Mouse (Mus musculus): ENCODE results near the gene Zfp219. TPM values are rescaled to one million over a fixed set of nuclear protein-coding genes. Genes with fewer than 3 reads are reported as not detected.

Gene Zfp219
- polyA plus RNA-seq, 1 experiment from 2014 or later, result 19.2 TPM

DNA sequence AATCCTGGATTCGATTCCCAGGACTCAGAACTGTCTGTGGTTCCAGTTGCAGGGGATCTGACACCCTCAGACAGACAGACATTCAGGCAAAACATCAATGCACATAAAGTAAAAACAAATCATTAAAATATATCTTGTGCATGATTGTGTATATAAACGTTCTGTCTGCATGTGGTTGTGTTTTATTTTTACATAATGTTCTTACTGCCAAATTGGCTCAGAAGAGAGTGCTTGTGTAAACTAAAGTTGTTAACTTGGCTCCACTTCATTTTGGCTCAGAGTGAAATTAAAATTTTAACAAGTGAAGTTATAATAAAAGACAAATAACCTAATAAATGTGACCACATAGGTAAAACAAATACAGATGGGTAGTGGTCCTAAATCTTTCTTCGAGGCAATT, 53.1 kb downstream of the Zfp219 start:
- Histone ChIP-seq H3K9ac (ENCODE audit: low read length) (no peak overlapping the region), H3K27me3 (ENCODE audit: control insufficient read depth, insufficient read depth, low read length) (no peaks in the 10 kb centered on the region), H3K36me3 (ENCODE audit: control insufficient read depth, insufficient read depth, low read length) (no peaks in the 10 kb centered on the region), H3K4me2 (ENCODE audit: low read length) (no peak overlapping the region), H3K4me3 (ENCODE audit: control insufficient read depth in 1 of 2, insufficient read depth in 1 of 2, low read depth in 1 of 2, low read length in 2 of 2) (no peak overlapping the region), H3K9me3 (ENCODE audit: control insufficient read depth, low read length) (no peaks in the 10 kb centered on the region), H3K27ac (replicated peaks in 1 of 2; ENCODE audit: control insufficient read depth in 1 of 2, insufficient read depth in 1 of 2, low read depth in 2 of 2, low read length in 2 of 2) (no peak overlapping the region), H3K4me1 (ENCODE audit: control insufficient read depth in 2 of 2, insufficient read depth in 2 of 2, low read length in 2 of 2) (peaks cover under 1 to 2% of the 10 kb centered on the region in 2 experiments; a peak in 2 of 4 replicates)
- no peak for ATAC-seq (ENCODE audit: insufficient number of reproducible peaks, insufficient read depth, low FRiP score, low read depth)
- 79% methylated on average over 3 of the region's 3 CpGs for WGBS

DNA sequence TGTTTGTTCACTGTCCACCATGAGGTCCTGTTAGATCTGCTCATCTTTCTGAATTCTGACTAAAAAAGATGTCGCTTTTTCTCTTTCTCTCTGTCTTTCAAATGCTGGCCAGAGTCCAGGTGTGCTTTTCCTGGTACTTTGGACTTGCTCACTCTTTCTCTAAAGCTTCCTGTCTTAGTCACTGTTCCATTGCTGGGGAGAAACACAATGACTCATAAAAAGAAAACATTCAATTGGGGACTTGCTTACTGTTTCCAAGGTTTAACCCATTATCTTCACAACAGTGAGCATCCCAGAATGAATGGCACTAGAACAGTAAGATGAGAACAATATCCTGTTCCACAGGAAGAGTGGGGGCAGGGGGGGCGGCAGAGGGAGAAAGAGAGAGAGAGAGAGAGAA, 60.2 kb downstream of the Zfp219 start:
- 77% methylated on average over 2 of the region's 2 CpGs for WGBS
- ATAC-seq (ENCODE audit: insufficient number of reproducible peaks, insufficient read depth, low FRiP score, low read depth), result no peak
- Histone ChIP-seq H3K4me3 (ENCODE audit: control insufficient read depth in 1 of 2, insufficient read depth in 1 of 2, low read depth in 1 of 2, low read length in 2 of 2) (no peak overlapping the region), H3K4me2 (ENCODE audit: low read length) (no peak overlapping the region), H3K36me3 (ENCODE audit: control insufficient read depth, insufficient read depth, low read length) (no peaks in the 10 kb centered on the region), H3K27me3 (ENCODE audit: control insufficient read depth, insufficient read depth, low read length) (no peaks in the 10 kb centered on the region), H3K27ac (replicated peaks in 1 of 2; ENCODE audit: control insufficient read depth in 1 of 2, insufficient read depth in 1 of 2, low read depth in 2 of 2, low read length in 2 of 2) (no peak overlapping the region), H3K9ac (ENCODE audit: low read length) (no peak overlapping the region), H3K9me3 (ENCODE audit: control insufficient read depth, low read length) (0 out of 2 replicates have a peak, but pooled peaks cover 3% of the 10 kb centered on the region), H3K4me1 (ENCODE audit: control insufficient read depth in 2 of 2, insufficient read depth in 2 of 2, low read length in 2 of 2) (peaks cover 3 to 5% of the 10 kb centered on the region in 2 experiments)

Other genes with a start within 250 kb of the Zfp219 start
- gene Ang4, start 247.1 kb downstream of the Zfp219 start, polyA plus RNA-seq (2014; fragmentation: Nextera tagmentation; extraction: Ambion mirVana), result not detected in 2 replicates
- not detected in 2 replicates for gene AY358078, start 220.7 kb downstream of the Zfp219 start, polyA plus RNA-seq (2014; fragmentation: Nextera tagmentation; extraction: Ambion mirVana)
- gene Ear6, start 167.0 kb downstream of the Zfp219 start, polyA plus RNA-seq (2014; fragmentation: Nextera tagmentation; extraction: Ambion mirVana), result not detected in 2 replicates
- gene Mettl17, start 135.9 kb downstream of the Zfp219 start, polyA plus RNA-seq (2014; fragmentation: Nextera tagmentation; extraction: Ambion mirVana), result 49.6 and 49.8 TPM in 2 replicates
- gene Slc39a2, start 127.8 kb downstream of the Zfp219 start, polyA plus RNA-seq (2014; fragmentation: Nextera tagmentation; extraction: Ambion mirVana), result 0.20 and 0.23 TPM in 2 replicates
- 235 and 269 TPM in 2 replicates for gene Ndrg2, start 106.6 kb downstream of the Zfp219 start, polyA plus RNA-seq (2014; fragmentation: Nextera tagmentation; extraction: Ambion mirVana)
- gene Tppp2, start 102.3 kb downstream of the Zfp219 start, polyA plus RNA-seq (2014; fragmentation: Nextera tagmentation; extraction: Ambion mirVana), result not detected in 2 replicates
- gene Rnase13, start 98.0 kb downstream of the Zfp219 start, polyA plus RNA-seq (2014; fragmentation: Nextera tagmentation; extraction: Ambion mirVana), result not detected in 2 replicates
- gene Arhgef40, start 36.0 kb downstream of the Zfp219 start, polyA plus RNA-seq (2014; fragmentation: Nextera tagmentation; extraction: Ambion mirVana), result 50.6 and 59.6 TPM in 2 replicates
- gene Tmem253, start 5.1 kb downstream of the Zfp219 start, polyA plus RNA-seq (2014; fragmentation: Nextera tagmentation; extraction: Ambion mirVana), result 1.2 and 1.5 TPM in 2 replicates
- gene Olfr221, start 21.7 kb upstream of the Zfp219 start, polyA plus RNA-seq (2014; fragmentation: Nextera tagmentation; extraction: Ambion mirVana), result 0.19 TPM in 1 of 2 replicates, not detected in the other
- gene Hnrnpc, start 83.3 kb upstream of the Zfp219 start, polyA plus RNA-seq (2014; fragmentation: Nextera tagmentation; extraction: Ambion mirVana), result 331 and 352 TPM in 2 replicates
- 32.0 and 32.6 TPM in 2 replicates for gene Rpgrip1, start 90.0 kb upstream of the Zfp219 start, polyA plus RNA-seq (2014; fragmentation: Nextera tagmentation; extraction: Ambion mirVana)
- gene Supt16, start 176.7 kb upstream of the Zfp219 start, polyA plus RNA-seq (2014; fragmentation: Nextera tagmentation; extraction: Ambion mirVana), result 30.2 and 36.6 TPM in 2 replicates
- gene Chd8, start 237.0 kb upstream of the Zfp219 start, polyA plus RNA-seq (2014; fragmentation: Nextera tagmentation; extraction: Ambion mirVana), result 28.2 and 30.3 TPM in 2 replicates

Data from heart, embryonic 14.5 days (tissue).